Mouse (Mus musculus): ENCODE measurements around the gene Slc7a5. TPM values are rescaled to one million over a fixed set of nuclear protein-coding genes. Genes with fewer than 3 reads are reported as not detected.

Gene Slc7a5
- polyA plus RNA-seq, 1 experiment from 2014 or later, result 17.5 TPM

GRCm38 (mm10) chr8:121856071-121856746 is 51.3 kb downstream of the Slc7a5 start:
- Histone ChIP-seq H3K4me1 (0 out of 2 replicates have a peak, but pooled peaks cover 3% of the 10 kb centered on the region), H3K9me3 (no peaks in the 10 kb centered on the region), H3K36me3 (no peaks in the 10 kb centered on the region), H3K4me3 (no peak overlapping the region), H3K27ac (no peak overlapping the region), H3K4me2 (replicated peaks) (no peak overlapping the region), H3K9ac (no peak overlapping the region), H3K27me3 (no peaks in the 10 kb centered on the region)
- WGBS, result 82% methylated on average over 14 of the region's 14 CpGs
- no peak for ATAC-seq (ENCODE audit: insufficient number of reproducible peaks, insufficient read depth, low FRiP score, low TSS enrichment)

GRCm38 (mm10) chr8:121853586-121853985 is 53.9 kb downstream of the Slc7a5 start:
- WGBS, result 85% methylated on average over 2 of the region's 2 CpGs
- H3K9ac ChIP-seq, result no peak overlapping the region
- no peak for ATAC-seq (ENCODE audit: insufficient number of reproducible peaks, insufficient read depth, low FRiP score, low TSS enrichment)

GRCm38 (mm10) chr8:121852464-121852863 is 55.0 kb downstream of the Slc7a5 start:
- Histone ChIP-seq H3K27me3 (no peaks in the 10 kb centered on the region), H3K36me3 (no peaks in the 10 kb centered on the region), H3K27ac (no peak overlapping the region), H3K9me3 (no peaks in the 10 kb centered on the region), H3K4me2 (replicated peaks) (no peak overlapping the region), H3K4me1 (0 out of 2 replicates have a peak, but pooled peaks cover 3% of the 10 kb centered on the region), H3K9ac (no peak overlapping the region), H3K4me3 (no peak overlapping the region)
- WGBS, result 61% methylated on average over 7 of the region's 7 CpGs
- no peak for ATAC-seq (ENCODE audit: insufficient number of reproducible peaks, insufficient read depth, low FRiP score, low TSS enrichment)

More at GRCm38 (mm10) chr8:121853586-121853985, 53.9 kb downstream of the Slc7a5 start:
- Histone ChIP-seq H3K4me1 (0 out of 2 replicates have a peak, but pooled peaks cover 3% of the 10 kb centered on the region), H3K4me2 (replicated peaks) (no peak overlapping the region), H3K9me3 (no peaks in the 10 kb centered on the region), H3K36me3 (no peaks in the 10 kb centered on the region), H3K4me3 (no peak overlapping the region), H3K27me3 (no peaks in the 10 kb centered on the region), H3K27ac (no peak overlapping the region)

- H3K27me3 ChIP-seq, result no peaks in the 10 kb centered on the region
- no peak overlapping the region for H3K27ac ChIP-seq
- no peaks in the 10 kb centered on the region for H3K9me3 ChIP-seq
- 0 out of 2 replicates have a peak, but pooled peaks cover 3% of the 10 kb centered on the region for H3K4me1 ChIP-seq
- no peaks in the 10 kb centered on the region for H3K36me3 ChIP-seq
- 58% methylated on average over 7 of the region's 7 CpGs for WGBS
- H3K4me3 ChIP-seq, result no peak overlapping the region
- H3K9ac ChIP-seq, result no peak overlapping the region
- ATAC-seq (ENCODE audit: insufficient number of reproducible peaks, insufficient read depth, low FRiP score, low TSS enrichment), result no peak
- no peak overlapping the region; the same call in 1 of the 2 replicates for H3K4me2 ChIP-seq (replicated peaks)
These were observed 55.8 kb downstream of the Slc7a5 start for GRCm38 (mm10) chr8:121851716-121852115.

- 0 out of 2 replicates have a peak, but pooled peaks have one; percentile 62 for ATAC-seq (ENCODE audit: insufficient number of reproducible peaks, insufficient read depth, low FRiP score, low TSS enrichment)
- WGBS, result 3% methylated on average over 24 of the region's 24 CpGs
- Histone ChIP-seq H3K9me3 (no peaks in the 10 kb centered on the region), H3K27ac (no peak overlapping the region), H3K4me2 (replicated peaks) (peak overlapping the region; percentile 55), H3K9ac (0 out of 2 replicates have a peak overlapping the region, but pooled peaks have one; percentile 33), H3K27me3 (no peaks in the 10 kb centered on the region), H3K36me3 (no peaks in the 10 kb centered on the region), H3K4me3 (peak overlapping the region; percentile 19; the same call in 1 of the 2 replicates), H3K4me1 (0 out of 2 replicates have a peak, but pooled peaks cover 3% of the 10 kb centered on the region)
These were observed 56.5 kb downstream of the Slc7a5 start for GRCm38 (mm10) chr8:121850821-121851470.

- 32% methylated on average over 12 of the region's 12 CpGs for WGBS
- Histone ChIP-seq H3K27ac (no peak overlapping the region), H3K4me1 (0 out of 2 replicates have a peak, but pooled peaks cover 3% of the 10 kb centered on the region), H3K4me3 (0 out of 2 replicates have a peak overlapping the region, but pooled peaks have one; percentile 19), H3K4me2 (replicated peaks) (peak overlapping the region; percentile 55), H3K9me3 (no peaks in the 10 kb centered on the region), H3K27me3 (no peaks in the 10 kb centered on the region), H3K36me3 (no peaks in the 10 kb centered on the region), H3K9ac (0 out of 2 replicates have a peak overlapping the region, but pooled peaks have one; percentile 33)
- no peak for ATAC-seq (ENCODE audit: insufficient number of reproducible peaks, insufficient read depth, low FRiP score, low TSS enrichment)
These were observed 57.1 kb downstream of the Slc7a5 start for GRCm38 (mm10) chr8:121850436-121850820.

GRCm38 (mm10) chr8:121850018-121850417 is 57.5 kb downstream of the Slc7a5 start:
- WGBS, result 16% methylated on average over 6 of the region's 6 CpGs
- Histone ChIP-seq H3K27me3 (no peaks in the 10 kb centered on the region), H3K4me2 (replicated peaks) (no peak overlapping the region), H3K27ac (no peak overlapping the region), H3K36me3 (no peaks in the 10 kb centered on the region), H3K4me1 (0 out of 2 replicates have a peak, but pooled peaks cover 3% of the 10 kb centered on the region), H3K9ac (no peak overlapping the region), H3K9me3 (no peaks in the 10 kb centered on the region), H3K4me3 (no peak overlapping the region)
- ATAC-seq (ENCODE audit: insufficient number of reproducible peaks, insufficient read depth, low FRiP score, low TSS enrichment), result no peak

- no peak overlapping the region for H3K4me3 ChIP-seq
- WGBS, result 70% methylated on average over 9 of the region's 9 CpGs
These were observed 58.2 kb downstream of the Slc7a5 start for GRCm38 (mm10) chr8:121849303-121849702.

GRCm38 (mm10) chr8:121848495-121848894 is 59.0 kb downstream of the Slc7a5 start:
- Histone ChIP-seq H3K4me1 (0 out of 2 replicates have a peak, but pooled peaks cover 3% of the 10 kb centered on the region), H3K27ac (no peak overlapping the region), H3K27me3 (no peaks in the 10 kb centered on the region), H3K9me3 (no peaks in the 10 kb centered on the region), H3K4me2 (replicated peaks) (no peak overlapping the region), H3K4me3 (no peak overlapping the region), H3K36me3 (no peaks in the 10 kb centered on the region), H3K9ac (no peak overlapping the region)
- no peak for ATAC-seq (ENCODE audit: insufficient number of reproducible peaks, insufficient read depth, low FRiP score, low TSS enrichment)
- WGBS, result 63% methylated on average over 10 of the region's 10 CpGs

More at GRCm38 (mm10) chr8:121849303-121849702, 58.2 kb downstream of the Slc7a5 start:
- Histone ChIP-seq H3K9ac (no peak overlapping the region), H3K9me3 (no peaks in the 10 kb centered on the region), H3K27me3 (no peaks in the 10 kb centered on the region), H3K4me2 (replicated peaks) (no peak overlapping the region), H3K27ac (no peak overlapping the region), H3K4me1 (0 out of 2 replicates have a peak, but pooled peaks cover 3% of the 10 kb centered on the region), H3K36me3 (no peaks in the 10 kb centered on the region)
- ATAC-seq (ENCODE audit: insufficient number of reproducible peaks, insufficient read depth, low FRiP score, low TSS enrichment), result no peak

GRCm38 (mm10) chr8:121847987-121848386 is 59.5 kb downstream of the Slc7a5 start:
- ATAC-seq (ENCODE audit: insufficient number of reproducible peaks, insufficient read depth, low FRiP score, low TSS enrichment), result no peak

GRCm38 (mm10) chr8:121847261-121847822 is 60.2 kb downstream of the Slc7a5 start:
- no peak for ATAC-seq (ENCODE audit: insufficient number of reproducible peaks, insufficient read depth, low FRiP score, low TSS enrichment)
- H3K4me1 ChIP-seq, result 0 out of 2 replicates have a peak, but pooled peaks cover 3% of the 10 kb centered on the region
- H3K4me3 ChIP-seq, result no peak overlapping the region
- no peaks in the 10 kb centered on the region for H3K36me3 ChIP-seq
- H3K27ac ChIP-seq, result no peak overlapping the region
- no peaks in the 10 kb centered on the region for H3K27me3 ChIP-seq
- H3K4me2 ChIP-seq (replicated peaks), result no peak overlapping the region
- H3K9me3 ChIP-seq, result no peaks in the 10 kb centered on the region
- no peak overlapping the region for H3K9ac ChIP-seq
- WGBS, result 76% methylated on average over 10 of the region's 10 CpGs

More at GRCm38 (mm10) chr8:121847987-121848386, 59.5 kb downstream of the Slc7a5 start:
- Histone ChIP-seq H3K4me2 (replicated peaks) (no peak overlapping the region), H3K9me3 (no peaks in the 10 kb centered on the region), H3K36me3 (no peaks in the 10 kb centered on the region), H3K9ac (no peak overlapping the region), H3K4me1 (0 out of 2 replicates have a peak, but pooled peaks cover 3% of the 10 kb centered on the region), H3K27me3 (no peaks in the 10 kb centered on the region), H3K4me3 (no peak overlapping the region), H3K27ac (no peak overlapping the region)
- 58% methylated on average over 6 of the region's 6 CpGs for WGBS

Data from embryonic facial prominence, embryonic 12.5 days (tissue).